Mouse (Mus musculus) ES-Bruce4 (cell line): ENCODE measurements around the gene Pdk4.

Experiments used
- CTCF ChIP-seq: IDR thresholded peaks from one replicate; pipeline ENCODE4 v1.8.1; 2011; ENCODE audit warnings: low read depth, low read length
- EP300 ChIP-seq: IDR thresholded peaks from 2 replicates; pipeline ENCODE4 v1.6.1; 2011; ENCODE audit warnings: low read depth, low read length; ENCODE audit not compliant: insufficient read depth

GRCm38 (mm10) chr6:5447546-5447945 lies 48.6 kb downstream of the Pdk4 start:
- TF ChIP-seq CTCF (no peak), EP300 (no peak)
